Mouse (Mus musculus) retina, adult 2 months (tissue): ENCODE data around the gene Fam71a.

Experiments used
- DNase-seq: peaks from one replicate; pipeline ENCODE4 v3.0.0-alpha.2; 2012; ENCODE audit warnings: low read depth, low spot score

Fam71a gene

DNA sequence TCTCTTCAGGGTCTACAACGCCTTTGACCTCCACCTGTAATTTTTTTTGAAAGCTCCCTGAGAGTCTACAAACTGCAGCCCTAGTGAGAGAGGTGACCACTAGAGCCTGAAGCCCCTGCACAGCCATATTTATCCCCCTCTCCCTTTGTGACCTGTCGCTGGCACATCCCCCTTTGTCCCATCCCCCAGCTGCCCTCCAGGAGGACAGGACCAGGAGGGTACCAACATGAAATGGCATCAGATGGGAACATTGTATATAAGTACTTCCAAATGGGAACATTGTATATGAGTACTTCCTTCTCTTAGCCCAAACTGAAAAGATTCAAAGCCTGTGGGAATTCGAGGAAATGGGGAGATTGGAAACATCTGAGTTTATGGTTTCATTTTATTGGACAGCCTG lies at the start of gene Fam71a:
Gene Fam71a, minus strand, starts transcription at position 101 of the 400 bp plus-strand sequence.
- DNase-seq: no peak

DNA sequence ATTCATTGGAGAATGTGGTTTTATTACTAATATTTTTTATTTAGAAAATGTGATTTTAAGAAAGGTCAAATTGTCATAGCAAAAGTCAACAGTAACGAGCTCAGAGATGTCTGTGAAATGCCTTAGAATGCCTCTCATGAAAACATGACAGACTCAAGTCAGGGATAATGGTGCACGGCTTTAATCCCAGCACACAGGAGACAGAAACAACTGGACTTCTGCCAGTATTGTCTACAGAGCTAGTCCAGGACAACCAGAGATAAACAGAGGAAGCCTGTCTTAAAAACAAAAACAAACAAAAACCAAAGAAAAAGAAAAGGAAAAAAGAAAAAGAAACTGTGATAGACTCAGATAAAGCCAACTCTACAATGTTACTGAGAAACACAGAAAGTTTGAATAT lies 46.5 kb upstream of the Fam71a start:
- DNase-seq: no peak

DNA sequence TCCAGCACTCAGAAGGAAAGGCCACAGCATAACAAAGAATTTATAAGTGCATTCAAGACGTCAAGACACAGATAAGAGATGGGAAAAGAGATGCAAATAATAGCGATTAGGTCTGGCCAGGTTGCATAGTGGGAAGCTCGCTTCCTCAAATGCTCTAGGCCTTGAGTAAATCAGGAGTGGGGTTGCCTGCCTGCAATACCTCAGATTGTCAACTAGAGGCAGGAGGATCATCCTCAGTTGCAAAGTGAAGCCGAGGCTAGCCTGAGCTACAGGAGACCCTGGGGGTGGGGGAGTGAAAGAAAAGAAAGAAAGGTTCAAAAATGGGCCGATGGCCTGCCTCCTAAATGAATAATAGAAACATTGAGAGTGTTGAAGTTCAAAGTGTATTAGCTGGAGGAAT lies 41.2 kb upstream of the Fam71a start:
- no peak for DNase-seq

DNA sequence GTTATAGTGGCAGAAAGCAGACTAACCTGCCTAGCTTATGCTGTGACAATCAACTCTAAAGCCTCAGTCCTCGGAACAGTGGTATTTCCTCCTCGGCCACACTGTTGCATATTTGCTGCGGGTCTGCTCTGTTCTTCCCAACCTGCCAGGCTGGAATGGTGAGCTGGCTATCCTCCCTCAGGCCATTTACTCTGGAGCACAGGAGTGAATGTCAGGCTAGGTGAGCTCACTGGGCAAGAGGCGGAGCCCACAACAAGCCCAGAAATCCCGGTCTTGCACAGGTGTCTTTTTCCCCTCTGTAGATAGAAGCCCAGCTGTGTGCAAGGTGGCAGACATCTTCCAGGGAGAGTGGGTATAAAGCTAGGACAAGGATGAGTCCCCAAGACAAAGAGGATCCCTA lies 40.3 kb upstream of the Fam71a start:
- no peak for DNase-seq

DNA sequence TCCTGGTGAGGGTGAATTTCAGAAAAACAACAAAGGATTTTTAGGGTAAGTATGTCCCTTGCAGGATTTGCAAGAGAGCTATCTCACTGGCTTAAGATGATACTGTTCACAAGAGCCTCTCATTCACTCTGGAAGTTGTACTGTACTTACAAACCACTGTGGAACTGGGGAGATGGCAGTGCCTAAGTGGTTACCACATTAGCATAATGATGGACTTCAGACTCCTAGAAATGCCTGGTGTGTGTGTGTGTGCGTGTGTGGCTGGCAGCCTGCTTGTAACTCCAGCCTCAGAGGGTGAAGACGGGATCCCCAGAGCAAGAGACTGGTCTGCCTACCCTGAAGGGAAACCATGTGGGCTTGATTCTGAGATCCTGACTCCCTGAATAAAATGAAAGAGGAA lies 38.9 kb upstream of the Fam71a start:
- no peak for DNase-seq

DNA sequence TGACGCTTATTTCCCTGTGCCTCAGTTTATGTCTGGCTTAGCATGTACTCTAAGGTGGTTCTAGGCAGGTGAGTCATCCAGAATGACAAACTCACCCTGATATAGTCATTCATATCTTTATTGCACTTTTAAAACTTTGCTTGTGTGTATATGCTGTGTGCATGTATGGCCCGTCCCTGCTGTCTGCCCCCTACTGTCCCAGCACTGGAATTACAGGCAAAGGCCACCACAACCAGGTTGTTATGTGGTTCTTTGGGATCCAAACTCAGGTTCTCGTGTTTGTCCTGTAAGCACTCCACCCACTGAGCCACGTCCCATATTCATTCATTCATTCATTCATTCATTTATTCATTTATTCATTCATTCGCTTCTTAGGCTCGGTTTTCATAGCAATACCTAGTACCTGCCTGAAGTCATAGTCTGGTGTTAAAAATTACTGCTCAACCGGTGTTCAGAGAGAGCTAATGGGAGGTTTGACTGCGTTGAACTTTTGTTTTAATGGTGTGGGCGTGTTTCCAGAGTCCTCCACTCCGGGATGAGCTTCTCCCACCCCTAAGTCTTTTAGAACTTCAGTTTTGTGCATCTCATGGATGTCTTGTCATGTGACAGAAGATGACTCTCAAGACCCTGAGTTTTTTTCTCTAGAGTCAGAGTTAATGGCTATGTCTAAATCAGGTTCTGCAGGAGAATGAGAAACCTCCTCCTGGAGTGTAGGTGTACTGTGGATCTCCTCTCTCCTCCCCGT lies 37.8 kb upstream of the Fam71a start:
- no peak for DNase-seq

DNA sequence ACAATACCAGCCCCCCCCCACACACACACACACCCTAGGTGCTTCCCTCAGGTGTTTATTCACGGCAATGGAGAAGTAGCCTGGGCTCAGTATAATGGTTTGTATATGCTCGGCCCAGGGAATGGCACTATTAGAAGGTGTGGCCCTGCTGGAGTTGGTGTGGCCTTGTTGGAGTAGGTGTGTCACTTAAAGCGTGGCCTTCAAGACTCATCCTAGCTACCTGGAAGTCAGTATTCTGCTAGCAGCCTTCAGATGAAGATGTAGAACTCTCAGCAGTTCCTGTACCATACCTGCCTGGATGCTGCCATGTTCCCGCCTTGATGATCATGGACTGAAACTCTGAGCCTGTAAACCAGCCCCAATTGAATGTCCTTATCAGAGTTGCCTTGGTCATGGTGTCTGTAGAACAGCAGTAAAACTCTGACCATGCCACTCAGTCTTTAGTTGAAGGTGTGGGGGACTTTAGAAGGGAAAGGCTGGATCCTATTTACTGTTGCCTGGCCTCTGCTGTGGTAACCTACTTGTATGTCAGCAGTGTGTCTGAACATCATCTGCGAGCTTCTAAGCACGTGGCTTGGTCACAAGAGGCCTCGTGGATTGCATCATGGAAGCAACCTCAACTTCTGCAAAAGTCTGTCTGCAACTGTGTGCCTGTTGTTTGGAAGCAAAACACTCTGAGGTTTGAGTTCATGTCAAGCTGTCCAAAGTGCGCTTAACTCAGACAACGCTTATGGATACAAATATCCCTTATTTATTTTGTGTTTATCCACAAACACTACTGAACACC lies 36.4 kb upstream of the Fam71a start:
- no peak for DNase-seq

DNA sequence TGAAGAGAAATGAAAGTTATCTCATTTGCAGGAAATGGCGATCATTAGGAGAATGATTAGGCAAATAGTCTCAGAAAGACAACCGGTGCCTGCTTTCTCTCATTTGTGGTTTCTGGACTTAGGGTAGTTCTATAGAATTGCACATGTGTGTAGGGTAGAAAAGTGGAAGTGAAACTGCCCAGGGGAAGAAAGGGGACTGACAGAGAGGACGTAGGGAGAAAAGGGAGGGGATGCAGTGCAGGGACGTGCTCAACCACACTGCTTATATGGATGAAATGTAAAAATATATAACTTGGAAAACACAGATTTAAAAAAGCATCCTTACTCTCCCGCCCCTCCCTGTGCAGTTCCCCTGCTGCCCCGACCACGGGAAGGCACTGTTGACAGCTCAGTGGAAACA lies 33.3 kb upstream of the Fam71a start:
- no peak for DNase-seq

DNA sequence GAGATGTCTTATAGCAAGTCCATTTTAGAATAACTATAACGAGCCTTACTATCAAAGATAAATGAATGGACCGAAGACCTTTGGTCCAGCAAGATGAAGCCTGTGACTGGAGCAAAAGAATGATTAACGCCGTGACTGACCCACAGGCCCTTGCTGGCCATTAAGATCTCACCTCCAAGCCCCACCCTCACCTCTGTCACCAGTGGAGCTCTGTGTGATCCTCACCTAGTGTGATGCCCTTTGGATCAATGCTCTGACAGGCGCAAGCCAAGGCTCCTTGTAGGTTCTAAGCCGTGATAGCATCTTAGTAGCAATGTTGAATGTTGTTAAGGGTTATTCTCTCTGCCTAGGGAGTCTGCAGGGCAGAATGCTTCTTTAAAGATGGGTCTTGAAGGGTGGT lies 31.4 kb upstream of the Fam71a start:
- DNase-seq: no peak

DNA sequence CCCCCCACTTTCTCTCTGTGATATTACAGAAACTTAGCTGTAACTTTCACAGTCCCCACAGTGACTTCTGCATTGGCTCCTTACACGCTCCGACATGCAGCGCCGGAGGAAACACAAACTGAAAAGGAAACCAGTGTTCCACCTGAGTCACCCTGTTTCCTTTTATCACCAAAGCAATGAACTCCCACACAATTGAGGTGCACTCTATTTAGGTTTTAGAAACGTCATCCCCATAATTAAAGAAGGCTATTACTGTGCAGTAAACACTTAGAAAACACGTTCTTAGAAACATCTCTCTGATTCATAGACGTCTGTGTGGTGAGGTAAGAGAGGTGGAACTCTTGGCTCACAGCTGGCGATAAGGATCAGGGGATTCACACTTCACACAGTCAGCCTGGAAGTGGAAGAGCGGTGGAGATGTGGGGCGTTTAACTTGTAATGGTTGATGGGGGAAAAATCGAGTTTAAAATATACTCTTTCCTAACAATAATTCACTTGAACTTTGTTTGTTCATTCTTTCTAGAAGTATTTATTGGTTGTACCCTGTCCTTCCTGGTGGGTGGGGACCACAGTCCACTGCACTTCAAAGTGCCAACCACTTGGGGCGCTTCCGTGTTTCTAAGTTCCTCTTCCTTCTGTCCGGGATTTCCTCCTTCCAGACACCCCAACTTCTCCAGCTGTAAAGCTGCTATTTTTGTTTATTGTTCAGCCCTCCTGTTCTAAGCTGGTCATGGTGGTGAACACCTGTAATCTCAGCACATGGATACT lies 29.2 kb upstream of the Fam71a start:
- DNase-seq: no peak

DNA sequence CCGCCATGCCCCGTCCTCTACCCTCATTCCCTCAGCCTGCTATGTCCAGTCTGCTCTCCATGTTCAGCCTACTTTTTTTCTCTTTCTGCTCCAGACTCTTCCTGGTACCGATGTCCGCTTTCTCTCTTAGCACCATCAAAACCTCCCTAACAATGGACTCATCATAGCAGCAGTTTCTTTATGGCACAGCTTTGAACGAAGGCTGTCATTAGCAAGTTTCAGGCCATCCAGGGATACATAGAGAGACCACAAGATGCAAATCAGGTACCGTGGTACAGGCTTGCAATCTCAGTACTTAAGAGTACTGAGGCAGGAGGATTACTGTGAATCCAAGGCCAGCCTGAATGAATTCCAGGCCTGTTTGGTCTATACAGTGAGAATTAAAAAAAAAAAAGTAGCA lies 28.1 kb upstream of the Fam71a start:
- no peak for DNase-seq

DNA sequence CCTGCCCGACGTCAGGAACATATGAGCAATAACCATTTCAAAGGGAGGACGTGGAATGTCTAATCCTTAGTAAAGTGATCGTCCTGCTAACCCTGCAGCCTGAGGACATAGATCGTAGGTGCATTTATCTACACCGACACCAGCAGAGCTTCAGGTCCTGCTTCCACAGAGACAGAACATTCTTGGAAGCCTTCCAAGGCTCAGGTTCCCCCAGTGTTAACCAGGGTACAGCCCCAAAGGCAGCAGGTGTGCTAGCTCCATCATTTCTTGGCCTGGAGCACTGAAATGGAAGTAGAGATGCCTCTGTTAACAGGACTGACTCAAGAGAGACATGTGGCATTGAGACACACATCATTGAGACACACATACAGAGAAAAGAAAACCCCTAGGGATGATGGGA lies 27.6 kb upstream of the Fam71a start:
- DNase-seq: no peak

DNA sequence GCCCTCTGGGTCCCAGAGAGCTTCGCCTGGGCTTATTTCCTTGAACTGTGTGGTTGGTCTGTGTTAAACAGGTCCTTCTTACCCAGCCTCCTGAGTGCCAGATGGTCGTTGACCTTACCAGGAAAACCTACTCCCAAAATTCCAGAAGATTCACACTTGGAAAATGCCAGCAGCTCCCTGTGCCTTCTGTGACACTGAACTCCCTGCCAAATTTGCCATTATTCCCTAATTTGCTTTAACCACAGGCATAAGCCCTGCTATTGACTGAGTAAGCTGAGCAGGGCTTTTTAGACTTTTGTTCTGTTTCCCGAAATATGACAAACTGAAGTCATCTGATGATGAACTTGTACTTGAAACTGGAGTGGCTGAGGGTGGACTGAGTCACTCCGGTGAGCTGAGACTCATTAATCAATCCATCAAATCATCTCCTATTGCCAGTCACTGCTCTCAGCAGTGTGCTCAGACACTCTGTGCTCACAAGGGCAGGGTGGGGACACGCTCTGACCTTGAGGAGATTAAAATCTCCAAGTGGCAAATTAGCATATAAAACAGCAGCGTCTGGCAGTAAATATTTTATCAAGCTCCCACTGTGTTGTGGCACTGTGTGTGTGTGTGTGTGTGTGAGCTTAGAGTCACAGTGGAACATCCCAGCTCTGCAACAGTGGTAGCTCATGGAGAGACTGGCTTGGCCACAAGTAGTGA lies 25.2 kb upstream of the Fam71a start:
- no peak for DNase-seq

DNA sequence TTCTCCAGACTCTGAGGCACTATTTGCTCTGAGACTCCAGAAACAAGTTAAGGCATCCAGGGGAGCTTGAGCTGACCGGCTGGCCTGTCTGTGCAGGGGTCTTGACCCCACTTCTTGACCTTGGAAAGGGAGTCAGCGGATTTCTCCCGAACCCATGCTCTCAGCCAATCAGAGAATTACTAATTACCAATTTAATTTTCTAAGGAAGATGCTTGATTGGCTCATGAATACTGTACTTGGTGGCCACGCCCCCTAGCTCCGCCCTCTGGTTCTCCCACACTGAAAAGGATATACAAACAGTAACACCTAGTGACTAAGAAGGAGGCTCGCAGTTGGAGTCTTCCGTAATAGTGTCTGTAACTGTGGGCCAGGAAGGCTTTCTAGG lies 21.8 kb upstream of the Fam71a start:
- DNase-seq: no peak

DNA sequence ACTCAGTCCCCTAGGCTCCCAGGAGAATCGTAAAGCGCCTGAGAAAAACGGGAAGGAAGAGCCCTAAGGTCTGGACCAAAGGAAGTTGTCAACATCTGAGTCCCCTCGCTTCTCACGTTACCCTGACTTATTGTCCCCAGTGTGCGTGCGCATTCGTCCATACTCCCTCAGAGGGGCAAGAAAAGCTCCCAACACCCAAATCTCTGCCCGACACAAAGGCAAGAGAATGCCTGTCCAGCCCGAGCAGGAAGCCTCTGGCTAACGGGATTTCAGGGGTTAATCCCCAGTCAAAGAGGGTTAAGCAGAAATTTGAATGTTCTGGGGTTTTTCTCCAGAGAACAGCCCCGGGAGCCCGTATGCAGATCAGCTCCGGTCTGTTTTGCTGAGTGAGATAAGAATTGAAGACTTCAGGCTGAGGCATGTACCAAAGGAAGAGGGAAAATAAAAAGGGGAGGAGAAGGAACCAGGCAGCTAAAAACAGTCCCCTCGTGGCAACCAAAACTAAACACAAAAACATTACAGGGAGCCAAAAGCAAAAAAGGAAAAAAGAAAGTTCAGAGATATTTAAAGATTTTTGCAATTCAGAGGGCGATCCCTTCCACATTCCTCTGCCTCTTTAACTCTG lies 21.3 kb upstream of the Fam71a start:
- no peak for DNase-seq

DNA sequence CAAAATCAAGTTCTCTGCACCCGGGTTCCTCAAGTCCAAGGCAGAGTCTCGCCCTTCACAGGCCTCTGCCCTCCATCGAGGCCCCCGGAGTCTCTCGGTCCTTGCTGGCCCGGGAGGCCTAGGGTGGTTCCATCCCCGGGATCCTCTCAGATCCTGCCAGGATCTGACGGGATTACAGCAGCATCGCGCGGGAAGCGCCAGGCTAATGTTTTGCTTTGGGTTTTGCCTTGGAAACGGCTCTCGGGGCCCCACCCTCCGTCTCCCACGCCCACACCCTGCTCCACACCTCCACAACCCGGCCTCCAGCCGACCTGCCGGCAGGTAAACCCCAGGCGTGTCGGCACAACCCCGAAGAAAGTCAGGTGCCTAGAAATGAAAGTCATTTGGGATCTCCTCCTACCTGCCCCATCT lies 20.2 kb upstream of the Fam71a start:
- DNase-seq: no peak

DNA sequence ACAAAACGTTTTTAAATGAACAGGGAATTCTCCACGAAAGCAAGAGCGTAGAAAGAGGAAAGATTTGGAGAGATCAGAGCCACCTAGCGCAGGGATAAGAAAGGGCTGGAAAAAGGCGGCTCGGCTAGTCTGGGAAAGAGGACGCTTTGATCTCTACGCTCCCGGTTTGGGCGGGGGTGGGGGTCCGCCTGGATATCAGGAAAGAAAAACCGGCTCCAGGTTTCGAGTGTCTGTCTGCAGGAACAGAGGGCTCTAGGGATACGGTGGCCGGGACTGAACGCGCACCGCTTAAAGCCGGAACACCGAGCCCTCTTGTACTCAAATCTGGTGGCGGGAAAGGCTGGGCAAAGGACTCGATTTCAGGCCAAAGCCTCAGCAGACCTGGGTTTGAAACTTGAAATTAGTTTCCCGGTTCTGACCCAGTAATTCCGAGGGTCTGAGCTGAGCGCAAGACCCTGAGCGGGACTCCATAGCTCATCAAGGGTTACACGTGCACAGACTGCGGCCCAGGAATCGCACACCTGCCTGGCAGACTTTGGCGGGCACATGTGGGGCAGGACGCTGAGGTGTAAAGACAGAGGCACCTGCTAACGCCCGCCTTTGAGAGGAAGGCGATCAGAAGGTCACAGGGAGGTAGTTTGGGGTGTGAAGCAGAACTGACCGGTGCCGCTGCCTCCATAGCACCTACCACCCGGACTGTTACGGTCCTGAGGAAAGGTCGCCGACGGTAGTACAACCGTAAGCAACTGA lies 19.6 kb upstream of the Fam71a start:
- no peak for DNase-seq

DNA sequence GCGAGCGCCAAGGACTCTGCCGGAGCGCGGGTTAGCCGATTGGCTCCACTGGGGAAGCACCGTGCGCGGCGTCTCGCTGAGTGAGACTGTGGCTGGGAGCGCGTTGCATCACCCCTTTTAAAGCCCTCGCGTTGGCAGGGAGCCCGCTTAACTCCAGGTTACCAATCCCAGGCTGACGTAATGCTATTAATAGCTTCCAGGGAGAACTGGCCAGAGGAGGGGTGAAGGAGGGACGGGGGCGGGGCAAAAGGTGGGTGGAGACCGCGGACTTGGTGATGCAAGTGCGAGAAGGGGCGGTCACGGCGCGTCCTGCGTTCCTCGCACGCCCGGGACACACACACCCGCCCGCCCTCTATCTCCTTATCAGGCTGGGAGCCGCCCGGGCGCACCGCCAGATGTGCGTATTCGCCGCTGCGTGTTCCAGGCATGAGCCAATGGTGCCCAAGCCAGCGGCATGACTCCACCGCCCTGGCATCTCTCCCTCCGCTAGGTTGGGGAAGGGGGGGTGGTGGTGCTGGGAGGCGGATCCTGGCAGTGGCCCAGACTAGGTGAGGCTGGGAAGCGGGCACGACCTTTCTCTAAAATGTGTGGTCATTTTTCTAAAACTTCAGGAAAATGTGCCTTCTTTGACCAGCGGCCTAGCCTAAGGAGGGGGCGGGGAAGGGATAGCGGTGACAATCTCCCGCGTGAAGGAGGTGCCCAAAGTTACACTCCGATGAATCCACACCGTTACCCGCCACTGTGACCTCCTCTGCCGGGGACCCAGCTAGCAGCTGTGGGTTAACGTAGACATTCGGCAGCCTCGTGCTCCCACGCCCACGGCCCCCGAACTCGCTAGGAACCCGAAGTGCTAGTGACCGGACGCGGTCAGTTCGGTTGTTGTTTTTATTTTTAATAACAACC lies 18.8 kb upstream of the Fam71a start:
- peak; percentile 97 for DNase-seq

DNA sequence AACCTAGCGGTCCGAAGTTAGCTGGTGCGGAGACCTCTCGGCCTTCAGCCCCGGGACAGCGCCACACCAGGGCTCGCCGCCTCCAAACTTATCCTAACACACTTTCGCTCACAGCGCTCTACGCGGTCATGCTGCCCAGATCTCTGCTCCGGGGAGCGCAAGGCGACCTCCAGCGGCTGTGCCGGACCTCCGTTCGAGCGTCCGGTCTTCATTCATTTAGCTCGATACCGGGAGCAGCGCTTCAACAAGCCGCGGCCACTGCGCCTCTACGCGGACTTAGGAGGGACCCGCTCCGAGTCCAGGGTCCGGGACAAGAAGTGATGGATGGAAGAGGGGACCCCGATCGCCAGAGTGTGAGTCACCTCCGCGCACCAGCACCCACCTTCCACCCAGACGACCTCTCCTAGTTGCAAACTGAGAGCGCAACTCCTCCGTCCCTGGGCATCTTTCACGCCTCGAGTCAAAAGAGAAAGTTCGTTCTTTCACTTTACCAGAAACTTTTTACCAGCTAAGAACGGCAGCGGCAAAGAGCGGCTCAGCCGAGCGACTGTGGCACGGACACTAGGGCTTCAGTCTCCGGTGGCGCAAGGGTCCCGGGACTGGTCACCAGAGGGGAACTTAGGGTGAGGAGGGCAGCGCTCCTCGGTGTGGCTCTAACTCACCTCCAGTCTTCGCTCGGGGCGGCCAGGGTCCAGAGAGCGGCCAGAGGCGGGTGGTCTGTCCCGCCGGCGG lies 18.0 kb upstream of the Fam71a start:
- no peak for DNase-seq
